Mouse (Mus musculus): ENCODE data around the gene Hmgb1. TPM values are rescaled to one million over a fixed set of nuclear protein-coding genes. Genes with fewer than 3 reads are reported as not detected.

Hmgb1 gene
- polyA plus RNA-seq, 1 experiment: 88.6 TPM

- no peak overlapping the region for H3K4me3 ChIP-seq
- H3K79me2 ChIP-seq (ENCODE audit: control insufficient read depth, insufficient read depth): no peaks in the 10 kb centered on the region
- TF ChIP-seq POLR2AphosphoS2 (IDR thresholded peaks at IDR 0.05; ENCODE audit: insufficient read length, low read depth) (no peak), TCF3 (IDR thresholded peaks at IDR 0.05; ENCODE audit: insufficient read length, low read depth) (no peak), TCF12 (IDR thresholded peaks at IDR 0.05; ENCODE audit: insufficient read depth, poor library complexity, severe bottlenecking) (no peak), E2F4 (IDR thresholded peaks at IDR 0.05; ENCODE audit: insufficient read depth) (no peak), MYOD1 (IDR thresholded peaks at IDR 0.05; ENCODE audit: control insufficient read depth in 1 of 3, insufficient read length in 2 of 3, low read depth in 2 of 3) (no peak)
- no peak overlapping the region for H3K4me2 ChIP-seq (ENCODE audit: low read depth)
- H3ac ChIP-seq (ENCODE audit: control insufficient read depth, insufficient read length): no peak overlapping the region
- peaks cover 43% of the 10 kb centered on the region for H3K27me3 ChIP-seq (ENCODE audit: control insufficient read depth, insufficient read depth, insufficient read length)
- H3K36me3 ChIP-seq (ENCODE audit: control insufficient read depth, insufficient read depth): no peaks in the 10 kb centered on the region
Observed at GRCm38 (mm10) chr5:149089860-149090259, 94.4 kb downstream of the Hmgb1 start.

GRCm38 (mm10) chr5:149089456-149089855, 94.8 kb downstream of the Hmgb1 start:
- no peaks in the 10 kb centered on the region for H3K36me3 ChIP-seq (ENCODE audit: control insufficient read depth, insufficient read depth)
- TF ChIP-seq E2F4 (IDR thresholded peaks at IDR 0.05; ENCODE audit: insufficient read depth) (no peak), POLR2AphosphoS2 (IDR thresholded peaks at IDR 0.05; ENCODE audit: insufficient read length, low read depth) (no peak)

GRCm38 (mm10) chr5:149088891-149089290, 95.4 kb downstream of the Hmgb1 start:
- no peak overlapping the region for H3K4me2 ChIP-seq (ENCODE audit: low read depth)
- H3K36me3 ChIP-seq (ENCODE audit: control insufficient read depth, insufficient read depth): no peaks in the 10 kb centered on the region
- no peak overlapping the region for H3ac ChIP-seq (ENCODE audit: control insufficient read depth, insufficient read length)
- no peak overlapping the region for H3K4me3 ChIP-seq
- H3K27me3 ChIP-seq (ENCODE audit: control insufficient read depth, insufficient read depth, insufficient read length): peaks cover 39% of the 10 kb centered on the region
- no peak for TF ChIP-seq TCF12 (IDR thresholded peaks at IDR 0.05; ENCODE audit: insufficient read depth, poor library complexity, severe bottlenecking)
- TF ChIP-seq USF1 (IDR thresholded peaks at IDR 0.05; ENCODE audit: low read depth): no peak
- no peak for TF ChIP-seq REST (IDR thresholded peaks at IDR 0.05; ENCODE audit: insufficient read depth, insufficient read length)
- TF ChIP-seq E2F4 (IDR thresholded peaks at IDR 0.05; ENCODE audit: insufficient read depth): no peak
- TF ChIP-seq TCF3 (IDR thresholded peaks at IDR 0.05; ENCODE audit: insufficient read length, low read depth): no peak
- no peak for TF ChIP-seq POLR2AphosphoS2 (IDR thresholded peaks at IDR 0.05; ENCODE audit: insufficient read length, low read depth)
- TF ChIP-seq MYOG (IDR thresholded peaks at IDR 0.05; ENCODE audit: control insufficient read depth in 1 of 3, insufficient read depth in 1 of 3, insufficient read length in 2 of 3, low read depth in 2 of 3): no peak
- TF ChIP-seq CEBPB (IDR thresholded peaks at IDR 0.05; ENCODE audit: insufficient read depth, poor library complexity, severe bottlenecking): no peak
- TF ChIP-seq SRF (IDR thresholded peaks at IDR 0.05; ENCODE audit: control insufficient read depth, insufficient read length, low read depth): no peak
- no peak for TF ChIP-seq MYOD1 (IDR thresholded peaks at IDR 0.05; ENCODE audit: control insufficient read depth in 1 of 3, insufficient read length in 2 of 3, low read depth in 2 of 3)
- TF ChIP-seq MAX (IDR thresholded peaks at IDR 0.05; ENCODE audit: low read depth): no peak
- TF ChIP-seq POLR2A (IDR thresholded peaks at IDR 0.05; ENCODE audit: insufficient read length, low read depth): no peak
- H3K79me2 ChIP-seq (ENCODE audit: control insufficient read depth, insufficient read depth): no peaks in the 10 kb centered on the region

More at GRCm38 (mm10) chr5:149089456-149089855, 94.8 kb downstream of the Hmgb1 start:
- Histone ChIP-seq H3K4me3 (no peak overlapping the region), H3K79me2 (ENCODE audit: control insufficient read depth, insufficient read depth) (no peaks in the 10 kb centered on the region), H3K27me3 (ENCODE audit: control insufficient read depth, insufficient read depth, insufficient read length) (peaks cover 43% of the 10 kb centered on the region), H3ac (ENCODE audit: control insufficient read depth, insufficient read length) (no peak overlapping the region), H3K4me2 (ENCODE audit: low read depth) (no peak overlapping the region)

- H3K27me3 ChIP-seq (ENCODE audit: control insufficient read depth, insufficient read depth, insufficient read length): peaks cover 31% of the 10 kb centered on the region
- no peak overlapping the region for H3ac ChIP-seq (ENCODE audit: control insufficient read depth, insufficient read length)
Observed at GRCm38 (mm10) chr5:149088149-149088548, 96.1 kb downstream of the Hmgb1 start.

GRCm38 (mm10) chr5:149086382-149087244, 97.7 kb downstream of the Hmgb1 start:
- Histone ChIP-seq H3K4me2 (ENCODE audit: low read depth) (no peak overlapping the region), H3ac (ENCODE audit: control insufficient read depth, insufficient read length) (no peak overlapping the region), H3K4me3 (no peak overlapping the region), H3K36me3 (ENCODE audit: control insufficient read depth, insufficient read depth) (no peaks in the 10 kb centered on the region), H3K79me2 (ENCODE audit: control insufficient read depth, insufficient read depth) (no peaks in the 10 kb centered on the region), H3K27me3 (ENCODE audit: control insufficient read depth, insufficient read depth, insufficient read length) (peaks cover 27% of the 10 kb centered on the region)
- TF ChIP-seq USF1 (IDR thresholded peaks at IDR 0.05; ENCODE audit: low read depth) (no peak), MAX (IDR thresholded peaks at IDR 0.05; ENCODE audit: low read depth) (no peak), POLR2AphosphoS2 (IDR thresholded peaks at IDR 0.05; ENCODE audit: insufficient read length, low read depth) (no peak), TCF3 (IDR thresholded peaks at IDR 0.05; ENCODE audit: insufficient read length, low read depth) (no peak), TCF12 (IDR thresholded peaks at IDR 0.05; ENCODE audit: insufficient read depth, poor library complexity, severe bottlenecking) (no peak), POLR2A (IDR thresholded peaks at IDR 0.05; ENCODE audit: insufficient read length, low read depth) (no peak), MYOG (IDR thresholded peaks at IDR 0.05; ENCODE audit: control insufficient read depth in 1 of 3, insufficient read depth in 1 of 3, insufficient read length in 2 of 3, low read depth in 2 of 3) (no peak), SRF (IDR thresholded peaks at IDR 0.05; ENCODE audit: control insufficient read depth, insufficient read length, low read depth) (no peak)

More at GRCm38 (mm10) chr5:149088149-149088548, 96.1 kb downstream of the Hmgb1 start:
- Histone ChIP-seq H3K36me3 (ENCODE audit: control insufficient read depth, insufficient read depth) (no peaks in the 10 kb centered on the region), H3K4me3 (no peak overlapping the region), H3K4me2 (ENCODE audit: low read depth) (no peak overlapping the region), H3K79me2 (ENCODE audit: control insufficient read depth, insufficient read depth) (no peaks in the 10 kb centered on the region)
- TF ChIP-seq TCF3 (IDR thresholded peaks at IDR 0.05; ENCODE audit: insufficient read length, low read depth) (no peak), E2F4 (IDR thresholded peaks at IDR 0.05; ENCODE audit: insufficient read depth) (no peak), MAX (IDR thresholded peaks at IDR 0.05; ENCODE audit: low read depth) (no peak), MYOD1 (IDR thresholded peaks at IDR 0.05; ENCODE audit: control insufficient read depth in 1 of 3, insufficient read length in 2 of 3, low read depth in 2 of 3) (no peak), REST (IDR thresholded peaks at IDR 0.05; ENCODE audit: insufficient read depth, insufficient read length) (no peak), POLR2A (IDR thresholded peaks at IDR 0.05; ENCODE audit: insufficient read length, low read depth) (no peak), MYOG (IDR thresholded peaks at IDR 0.05; ENCODE audit: control insufficient read depth in 1 of 3, insufficient read depth in 1 of 3, insufficient read length in 2 of 3, low read depth in 2 of 3) (no peak), POLR2AphosphoS2 (IDR thresholded peaks at IDR 0.05; ENCODE audit: insufficient read length, low read depth) (no peak), USF1 (IDR thresholded peaks at IDR 0.05; ENCODE audit: low read depth) (no peak), TCF12 (IDR thresholded peaks at IDR 0.05; ENCODE audit: insufficient read depth, poor library complexity, severe bottlenecking) (no peak), SRF (IDR thresholded peaks at IDR 0.05; ENCODE audit: control insufficient read depth, insufficient read length, low read depth) (no peak), CEBPB (IDR thresholded peaks at IDR 0.05; ENCODE audit: insufficient read depth, poor library complexity, severe bottlenecking) (no peak)
